Mouse (Mus musculus) bone marrow macrophage, adult 2 months (primary cell): Measurements from ENCODE around the gene Fitm1.

ENCODE experiments used
- CTCF ChIP-seq: IDR thresholded peaks from 2 replicates; pipeline ENCODE4 v1.5.1; 2012; ENCODE audit warnings: low read depth, mild to moderate bottlenecking, low read length, moderate library complexity
- POLR2A ChIP-seq: IDR thresholded peaks from 2 replicates; pipeline ENCODE4 v1.6.1; 2012; ENCODE audit warnings: mild to moderate bottlenecking, low read depth, low read length, borderline replicate concordance

DNA sequence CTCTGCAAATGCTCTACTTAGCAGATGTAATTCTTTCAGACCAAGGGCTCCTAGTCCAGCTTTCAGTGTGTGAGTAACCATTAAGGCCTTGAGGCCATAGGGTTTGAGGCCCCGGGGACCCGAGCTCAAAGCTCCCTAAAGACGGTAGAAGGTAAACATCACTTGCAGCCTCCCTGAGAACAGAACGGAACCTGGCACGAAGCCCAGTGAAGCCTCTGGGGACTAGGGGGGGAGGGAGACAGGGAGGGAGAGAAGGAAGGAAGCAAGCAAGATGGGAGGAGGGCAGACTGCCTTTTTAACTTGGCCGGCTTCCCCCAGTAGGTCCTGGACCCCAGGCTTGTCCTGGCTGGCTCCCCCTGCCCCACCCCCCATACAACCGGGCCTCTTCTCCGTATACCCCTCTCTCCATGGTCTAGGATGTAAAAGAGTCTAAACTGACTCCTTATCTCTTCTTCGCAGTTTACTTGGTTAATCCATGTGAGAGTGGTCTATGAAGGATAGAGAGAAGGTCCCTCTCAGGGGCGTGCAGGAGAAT lies 34.6 kb upstream of the Fitm1 start:
- no peak for TF ChIP-seq CTCF
- TF ChIP-seq POLR2A: no peak
